Mouse (Mus musculus): ENCODE measurements around the gene Gstk1. TPM values are rescaled to one million over a fixed set of nuclear protein-coding genes. Genes with fewer than 3 reads are reported as not detected.

The Gstk1 gene
- total RNA-seq, 4 experiments from 2014 or later, result 66.8 to 415 (median 181) TPM

DNA sequence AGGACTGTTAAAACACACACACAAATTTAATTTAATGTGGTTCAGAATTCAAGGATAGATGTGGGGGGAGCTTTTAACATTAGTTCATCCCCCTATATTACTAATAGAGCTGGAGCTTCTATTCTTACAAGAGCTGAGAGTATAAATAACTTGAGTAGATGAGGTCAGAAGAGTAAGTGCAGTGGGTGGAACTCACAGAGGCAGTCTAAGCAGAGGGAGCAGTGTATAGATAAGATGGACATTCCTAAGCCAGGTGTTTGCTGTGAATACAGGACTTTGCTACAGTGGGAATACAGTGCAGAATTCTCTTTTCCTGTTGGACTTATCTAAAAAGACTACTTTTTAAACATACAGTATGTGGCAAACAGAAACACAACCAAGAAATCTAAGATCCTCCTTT, 25.1 kb downstream of the Gstk1 start:
- no peak for DNase-seq

DNA sequence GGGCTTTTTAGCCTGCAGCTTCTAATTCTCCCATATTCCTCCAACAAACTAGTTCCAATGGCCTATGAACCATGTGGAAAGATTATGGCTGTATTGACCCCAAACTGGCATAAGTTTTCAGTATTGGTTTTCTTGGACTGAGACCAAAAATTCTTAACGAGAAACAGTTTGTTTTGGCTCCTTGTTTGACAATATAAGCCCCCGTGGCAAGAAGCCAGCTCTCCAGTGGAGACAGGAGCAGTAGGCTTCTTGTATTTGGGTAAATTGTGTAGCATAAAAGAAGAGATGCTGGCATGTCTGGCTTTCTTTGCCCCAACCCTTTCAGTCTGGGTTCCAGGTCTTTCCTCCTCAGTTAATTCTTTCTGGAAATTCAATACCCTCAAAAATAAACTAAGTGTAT, 30.4 kb downstream of the Gstk1 start:
- DNase-seq, result no peak

DNA sequence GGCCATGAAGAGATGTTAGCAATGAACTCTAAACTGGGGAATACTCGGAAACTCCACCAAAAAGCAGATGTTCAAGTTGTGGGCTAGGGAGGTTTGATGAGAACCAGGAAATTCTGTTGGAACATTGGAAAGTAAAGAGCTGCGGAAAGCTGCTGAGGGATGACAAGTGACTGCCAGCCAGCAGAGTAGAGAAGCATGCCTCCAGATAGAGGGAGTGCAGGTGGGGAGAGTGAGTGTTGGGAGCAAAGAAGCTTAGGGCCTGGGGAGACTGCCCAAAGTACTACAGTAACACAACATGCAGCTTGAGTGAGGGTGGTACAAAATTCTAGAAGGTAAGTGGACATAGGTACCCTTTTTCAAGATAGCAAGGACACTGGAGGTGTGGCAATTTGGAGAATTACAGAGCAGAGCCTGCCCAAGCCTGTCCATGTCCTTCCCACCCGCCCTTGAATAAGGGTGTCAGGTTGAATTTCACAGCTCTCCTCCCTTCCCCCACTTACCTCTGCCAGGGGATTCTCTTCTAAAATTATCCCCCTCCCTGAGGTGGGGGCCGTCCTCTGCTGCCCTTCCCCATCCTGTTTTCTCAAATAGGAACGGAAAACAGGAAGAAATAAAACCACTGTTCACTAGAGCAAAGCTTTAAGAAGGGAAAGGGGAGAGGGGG, 37.3 kb downstream of the Gstk1 start:
- DNase-seq, result no peak

DNA sequence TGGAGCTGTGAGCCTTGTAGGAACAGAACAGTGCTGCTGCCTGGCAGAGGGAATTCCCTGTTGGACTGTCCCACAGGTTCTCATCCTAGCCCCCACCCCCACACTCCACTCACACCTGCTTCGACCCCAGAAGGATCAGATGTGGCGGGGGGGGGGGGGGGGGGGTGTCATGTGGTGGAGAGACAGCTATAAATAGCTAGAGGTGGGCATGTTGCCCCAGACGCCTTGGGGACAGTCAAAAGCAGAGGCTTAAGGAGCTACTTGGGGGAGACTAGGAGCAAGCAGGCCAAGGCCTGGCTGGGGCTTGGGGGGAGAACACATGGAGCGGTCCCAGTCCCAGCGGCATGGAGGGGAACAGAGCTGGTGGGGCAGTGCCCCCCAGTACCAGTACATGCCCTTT, 40.7 kb downstream of the Gstk1 start, which contains the start of gene Clcn1:
TSS of gene Clcn1 (plus strand) at position 238 of the 400 bp plus-strand sequence.
- DNase-seq, result no peak

GRCm38 (mm10) chr6:42287562-42287961, 41.8 kb downstream of the Gstk1 start:
- no peak for DNase-seq

- no peak for DNase-seq
Measured at GRCm38 (mm10) chr6:42293327-42293726, 47.6 kb downstream of the Gstk1 start.

GRCm38 (mm10) chr6:42295549-42296094, 49.9 kb downstream of the Gstk1 start:
- no peak for DNase-seq

GRCm38 (mm10) chr6:42299362-42299761, 53.6 kb downstream of the Gstk1 start:
- no peak for DNase-seq

Other genes starting within 250 kb of the Gstk1 start
- not detected for gene Sva, start 207.5 kb upstream of the Gstk1 start, total RNA-seq (2022)
- gene Tas2r139, start 105.0 kb upstream of the Gstk1 start, total RNA-seq (2022), result not detected
- gene Tas2r144, start 30.6 kb upstream of the Gstk1 start, total RNA-seq (2022), result not detected
- gene Tmem139, start 16.0 kb downstream of the Gstk1 start, total RNA-seq (2022), result 1 to 10 TPM in 2 of 4 experiments, under 1 TPM in 1, not detected in 1; 0.27 to 4.7 (median 4.5) TPM
- 10 to 100 TPM; 20.1 to 27.2 (median 26.3) TPM for gene Casp2, start 19.1 kb downstream of the Gstk1 start, total RNA-seq (2022)
- gene Clcn1, start 40.8 kb downstream of the Gstk1 start, total RNA-seq (2022), result under 1 TPM in 2 of 4 experiments, not detected in 2; 0.13 to 0.68 TPM
- gene Fam131b, start 78.7 kb downstream of the Gstk1 start, total RNA-seq (2022), result under 1 TPM; 0.12 to 0.23 (median 0.15) TPM
- gene Zyx, start 103.7 kb downstream of the Gstk1 start, total RNA-seq (2022), result 100 to 1,000 TPM in 1 of 4 experiments, 10 to 100 TPM in 3; 78.9 to 118 (median 89.4) TPM
- 1 to 10 TPM in 2 of 4 experiments, under 1 TPM in 2; 0.46 to 1.6 (median 0.99) TPM for gene Epha1, start 127.3 kb downstream of the Gstk1 start, total RNA-seq (2022)
- gene Tas2r143, start 154.3 kb downstream of the Gstk1 start, total RNA-seq (2022), result 1 to 10 TPM; 1.9 to 7.8 (median 3.5) TPM
- 1 to 10 TPM in 3 of 4 experiments, under 1 TPM in 1; 1.00 to 5.7 (median 2.6) TPM for gene Tas2r135, start 159.5 kb downstream of the Gstk1 start, total RNA-seq (2022)
- gene Tas2r126, start 188.6 kb downstream of the Gstk1 start, total RNA-seq (2022), result 1 to 10 TPM in 2 of 4 experiments, under 1 TPM in 1, not detected in 1; 0.77 to 2.5 (median 2.4) TPM
- not detected for gene Olfr458, start 219.3 kb downstream of the Gstk1 start, total RNA-seq (2022)
- gene Olfr457, start 230.4 kb downstream of the Gstk1 start, total RNA-seq (2022), result not detected
- gene Olfr456, start 241.3 kb downstream of the Gstk1 start, total RNA-seq (2022), result not detected

All from adrenal gland, adult 8-10 months (tissue).